ENCODE assay signal across 19 mouse cellular contexts in the genomic region with DNA sequence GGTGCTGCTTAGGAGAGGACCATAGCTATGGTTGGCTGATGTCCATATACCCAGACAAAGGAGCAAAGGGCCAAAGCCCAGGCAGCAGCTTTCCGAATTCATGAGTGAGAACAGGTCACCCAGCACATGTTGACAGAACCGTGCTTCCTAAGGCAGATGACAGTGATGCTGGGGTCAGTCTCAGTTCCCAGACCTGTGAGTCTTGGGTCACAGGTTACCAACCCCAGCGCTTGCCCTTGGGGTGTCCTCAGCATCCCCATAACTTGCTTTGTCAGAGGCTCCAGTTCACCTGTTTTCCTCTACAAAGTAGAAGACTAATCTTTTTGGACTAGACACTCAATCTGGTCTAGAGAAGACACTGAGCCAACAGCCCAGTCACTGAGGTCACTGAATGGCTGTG.
DNase-seq lines count a peak whose midpoint lies in the region; ATAC-seq and TF ChIP-seq lines count a peak whose summit lies in the region.
"Had no signal": no experiment of that assay in that cellular context is flagged by ENCODE, and none has a peak within 500 bp of the region (broad histone marks: within the 10 kb centered on the region; RNA-seq: fewer than 3 reads in every experiment).

No protein-coding gene starts in this region.

- no peak for TF ChIP-seq CTCF in heart, adult 2 months (IDR thresholded peaks at IDR 0.05)
- TF ChIP-seq CTCF in stomach, postnatal 0 days (IDR thresholded peaks at IDR 0.05; ENCODE audit: low read depth) = no peak

- TF ChIP-seq EP300 in heart, adult 2 months (IDR thresholded peaks at IDR 0.05; ENCODE audit: insufficient read depth, low read depth, low read length) = no peak
- no peak for TF ChIP-seq EP300 in stomach, postnatal 0 days (optimal IDR thresholded peaks at IDR 0.05)

- H3K9ac ChIP-seq in heart, adult 2 months (ENCODE audit: low read depth, low read length) = no peak overlapping the region
- no peak overlapping the region for H3K9ac ChIP-seq in stomach, embryonic 15.5 days
- no peak overlapping the region for H3K9ac ChIP-seq in stomach, postnatal 0 days (ENCODE audit: low read length)
- H3K9ac ChIP-seq: embryonic facial prominence, embryonic 12.5 days; forebrain, embryonic 13.5 days; forebrain, embryonic 15.5 days; forebrain, postnatal 0 days had no signal

- no peaks in the 10 kb centered on the region for H3K79me2 ChIP-seq in heart, adult 2 months (replicated peaks; ENCODE audit: control insufficient read depth, insufficient read depth, low read length)

- no peaks in the 10 kb centered on the region for H3K27me3 ChIP-seq in heart, adult 2 months (ENCODE audit: control insufficient read depth, insufficient read depth, low read length)
- no peaks in the 10 kb centered on the region for H3K27me3 ChIP-seq in stomach, embryonic 15.5 days (replicated peaks)
- H3K27me3 ChIP-seq in stomach, postnatal 0 days (ENCODE audit: control insufficient read depth, insufficient read depth, low read length) = no peaks in the 10 kb centered on the region
- H3K27me3 ChIP-seq: embryonic facial prominence, embryonic 12.5 days; forebrain, embryonic 13.5 days; forebrain, embryonic 15.5 days had no signal

- WGBS in heart, adult 2 months = 85% methylated on average over 3 of the region's 3 CpGs
- 90% methylated on average over 3 of the region's 3 CpGs for WGBS in stomach, embryonic 15.5 days
- 84% methylated on average over 3 of the region's 3 CpGs for WGBS in stomach, postnatal 0 days

- no peaks in the 10 kb centered on the region for H3K36me3 ChIP-seq in heart, adult 2 months (ENCODE audit: control insufficient read depth, insufficient read depth, low read length)
- H3K36me3 ChIP-seq in stomach, embryonic 15.5 days = no peaks in the 10 kb centered on the region
- no peaks in the 10 kb centered on the region for H3K36me3 ChIP-seq in stomach, postnatal 0 days (ENCODE audit: control insufficient read depth, insufficient read depth, low read length)
- H3K36me3 ChIP-seq: embryonic facial prominence, embryonic 12.5 days; forebrain, embryonic 15.5 days had no signal

- no peak overlapping the region for H3K27ac ChIP-seq in heart, adult 2 months
- no peak overlapping the region for H3K27ac ChIP-seq in stomach, embryonic 15.5 days
- no peak overlapping the region for H3K27ac ChIP-seq in stomach, postnatal 0 days (replicated peaks)
- H3K27ac ChIP-seq: embryonic facial prominence, embryonic 12.5 days; forebrain, embryonic 13.5 days; forebrain, embryonic 15.5 days had no signal

- H3K4me2 ChIP-seq in stomach, embryonic 15.5 days = no peak overlapping the region
- no peak overlapping the region for H3K4me2 ChIP-seq in stomach, postnatal 0 days (replicated peaks; ENCODE audit: low read depth)
- H3K4me2 ChIP-seq: embryonic facial prominence, embryonic 12.5 days; forebrain, embryonic 13.5 days; forebrain, embryonic 15.5 days had no signal

- 0 out of 2 replicates have a peak, but pooled peaks have one; percentile 18 for ATAC-seq in stomach, embryonic 15.5 days (ENCODE audit: insufficient read depth, low FRiP score, low read depth)
- ATAC-seq in stomach, postnatal 0 days (ENCODE audit: low FRiP score, low TSS enrichment) = no peak
- ATAC-seq: forebrain, embryonic 13.5 days; forebrain, embryonic 15.5 days; forebrain, postnatal 0 days had no signal

- no peak overlapping the region for H3K4me3 ChIP-seq in heart, adult 2 months
- H3K4me3 ChIP-seq in stomach, embryonic 15.5 days (replicated peaks) = no peak overlapping the region
- H3K4me3 ChIP-seq in stomach, postnatal 0 days (ENCODE audit: low read depth, low read length) = no peak overlapping the region
- H3K4me3 ChIP-seq: embryonic facial prominence, embryonic 12.5 days; forebrain, embryonic 13.5 days; forebrain, embryonic 15.5 days had no signal

- H3K9me3 ChIP-seq in stomach, embryonic 15.5 days = no peaks in the 10 kb centered on the region
- no peaks in the 10 kb centered on the region for H3K9me3 ChIP-seq in stomach, postnatal 0 days (ENCODE audit: control insufficient read depth, low read length)
- H3K9me3 ChIP-seq: embryonic facial prominence, embryonic 12.5 days; forebrain, embryonic 13.5 days; forebrain, embryonic 15.5 days had no signal

- DNase-seq in heart, adult 11 months = peak; percentile 74
- no peak for DNase-seq in heart, adult 2 months
- no peak for DNase-seq in stomach, postnatal 0 days (ENCODE audit: low spot score)
- no peak for DNase-seq in kidney, postnatal 14 days
- DNase-seq: adrenal gland, adult 2 months; adrenal gland, postnatal 10 days; adrenal gland, postnatal 25 days; cerebellum, adult 11 months; cerebellum, adult 18-20 months; cerebellum, adult 8-10 months; cerebellum, adult 9-11 months; cerebellum, postnatal 14 days; cerebellum, postnatal 36 days; embryo, embryonic 11 days; forebrain, postnatal 0 days had no signal

- no peak for TF ChIP-seq POLR2A in heart, adult 2 months (IDR thresholded peaks at IDR 0.05; ENCODE audit: insufficient read depth, low read depth, low read length)

- no peaks in the 10 kb centered on the region for H3K4me1 ChIP-seq in heart, adult 2 months (ENCODE audit: control insufficient read depth, insufficient read depth, low read length)
- H3K4me1 ChIP-seq in stomach, embryonic 15.5 days = no peaks in the 10 kb centered on the region
- H3K4me1 ChIP-seq in stomach, postnatal 0 days (replicated peaks; ENCODE audit: control insufficient read depth, insufficient read depth) = no peaks in the 10 kb centered on the region
- H3K4me1 ChIP-seq: embryonic facial prominence, embryonic 12.5 days; forebrain, embryonic 13.5 days; forebrain, embryonic 15.5 days had no signal

- intact Hi-C loops in heart, adult 2 months (cut with DNase I) = no loop called here
